Mouse (Mus musculus): Measurements from ENCODE around the gene Gadd45a. TPM values are rescaled to one million over a fixed set of nuclear protein-coding genes. Genes with fewer than 3 reads are reported as not detected.

Gene Gadd45a
- polyA plus RNA-seq, 1 experiment, result 381 TPM

- Histone ChIP-seq H3K36me3 (ENCODE audit: control insufficient read depth, insufficient read depth) (no peaks in the 10 kb centered on the region), H3K4me2 (ENCODE audit: low read depth) (no peak overlapping the region), H3K79me2 (ENCODE audit: control insufficient read depth, insufficient read depth) (no peaks in the 10 kb centered on the region), H3K4me3 (no peak overlapping the region), H3K27me3 (ENCODE audit: control insufficient read depth, insufficient read depth, insufficient read length) (no peaks in the 10 kb centered on the region), H3ac (ENCODE audit: control insufficient read depth, insufficient read length) (no peak overlapping the region)
- no peak for TF ChIP-seq SRF (IDR thresholded peaks at IDR 0.05; ENCODE audit: control insufficient read depth, insufficient read length, low read depth)
- TF ChIP-seq POLR2A (IDR thresholded peaks at IDR 0.05; ENCODE audit: insufficient read length, low read depth), result no peak
- TF ChIP-seq REST (IDR thresholded peaks at IDR 0.05; ENCODE audit: insufficient read depth, insufficient read length), result no peak
- TF ChIP-seq USF1 (IDR thresholded peaks at IDR 0.05; ENCODE audit: low read depth), result no peak
- TF ChIP-seq MYOD1 (IDR thresholded peaks at IDR 0.05; ENCODE audit: control insufficient read depth in 1 of 3, insufficient read length in 2 of 3, low read depth in 2 of 3), result no peak
- TF ChIP-seq TCF3 (IDR thresholded peaks at IDR 0.05; ENCODE audit: insufficient read length, low read depth), result no peak
- no peak for TF ChIP-seq CEBPB (IDR thresholded peaks at IDR 0.05; ENCODE audit: insufficient read depth, poor library complexity, severe bottlenecking)
- TF ChIP-seq E2F4 (IDR thresholded peaks at IDR 0.05; ENCODE audit: insufficient read depth), result no peak
- no peak for TF ChIP-seq TCF12 (IDR thresholded peaks at IDR 0.05; ENCODE audit: insufficient read depth, poor library complexity, severe bottlenecking)
- no peak for TF ChIP-seq MAX (IDR thresholded peaks at IDR 0.05; ENCODE audit: low read depth)
- TF ChIP-seq MYOG (IDR thresholded peaks at IDR 0.05; ENCODE audit: control insufficient read depth in 1 of 3, insufficient read depth in 1 of 3, insufficient read length in 2 of 3, low read depth in 2 of 3), result no peak
- no peak for TF ChIP-seq POLR2AphosphoS2 (IDR thresholded peaks at IDR 0.05; ENCODE audit: insufficient read length, low read depth)
Measured at GRCm38 (mm10) chr6:67049695-67050038, 12.4 kb upstream of the Gadd45a start.

GRCm38 (mm10) chr6:67048880-67049694 is 11.8 kb upstream of the Gadd45a start:
- Histone ChIP-seq H3K27me3 (ENCODE audit: control insufficient read depth, insufficient read depth, insufficient read length) (no peaks in the 10 kb centered on the region), H3K4me2 (ENCODE audit: low read depth) (no peak overlapping the region), H3ac (ENCODE audit: control insufficient read depth, insufficient read length) (no peak overlapping the region), H3K79me2 (ENCODE audit: control insufficient read depth, insufficient read depth) (no peaks in the 10 kb centered on the region), H3K36me3 (ENCODE audit: control insufficient read depth, insufficient read depth) (no peaks in the 10 kb centered on the region), H3K4me3 (no peak overlapping the region)
- TF ChIP-seq E2F4 (IDR thresholded peaks at IDR 0.05; ENCODE audit: insufficient read depth), result no peak
- no peak for TF ChIP-seq TCF3 (IDR thresholded peaks at IDR 0.05; ENCODE audit: insufficient read length, low read depth)

- Histone ChIP-seq H3K4me2 (ENCODE audit: low read depth) (no peak overlapping the region), H3K27me3 (ENCODE audit: control insufficient read depth, insufficient read depth, insufficient read length) (no peaks in the 10 kb centered on the region)
Measured at GRCm38 (mm10) chr6:67048052-67048691, 10.9 kb upstream of the Gadd45a start.

GRCm38 (mm10) chr6:67046937-67047336 is 9.7 kb upstream of the Gadd45a start:
- Histone ChIP-seq H3K79me2 (ENCODE audit: control insufficient read depth, insufficient read depth) (no peaks in the 10 kb centered on the region), H3K4me3 (no peak overlapping the region), H3K27me3 (ENCODE audit: control insufficient read depth, insufficient read depth, insufficient read length) (no peaks in the 10 kb centered on the region), H3ac (ENCODE audit: control insufficient read depth, insufficient read length) (no peak overlapping the region), H3K36me3 (ENCODE audit: control insufficient read depth, insufficient read depth) (no peaks in the 10 kb centered on the region), H3K4me2 (ENCODE audit: low read depth) (no peak overlapping the region)
- TF ChIP-seq POLR2A (IDR thresholded peaks at IDR 0.05; ENCODE audit: insufficient read length, low read depth) (no peak), POLR2AphosphoS2 (IDR thresholded peaks at IDR 0.05; ENCODE audit: insufficient read length, low read depth) (no peak), SRF (IDR thresholded peaks at IDR 0.05; ENCODE audit: control insufficient read depth, insufficient read length, low read depth) (no peak), MYOD1 (IDR thresholded peaks at IDR 0.05; ENCODE audit: control insufficient read depth in 1 of 3, insufficient read length in 2 of 3, low read depth in 2 of 3) (no peak), CEBPB (IDR thresholded peaks at IDR 0.05; ENCODE audit: insufficient read depth, poor library complexity, severe bottlenecking) (no peak), USF1 (IDR thresholded peaks at IDR 0.05; ENCODE audit: low read depth) (no peak), TCF3 (IDR thresholded peaks at IDR 0.05; ENCODE audit: insufficient read length, low read depth) (no peak), REST (IDR thresholded peaks at IDR 0.05; ENCODE audit: insufficient read depth, insufficient read length) (no peak), TCF12 (IDR thresholded peaks at IDR 0.05; ENCODE audit: insufficient read depth, poor library complexity, severe bottlenecking) (no peak), MAX (IDR thresholded peaks at IDR 0.05; ENCODE audit: low read depth) (no peak), MYOG (IDR thresholded peaks at IDR 0.05; ENCODE audit: control insufficient read depth in 1 of 3, insufficient read depth in 1 of 3, insufficient read length in 2 of 3, low read depth in 2 of 3) (no peak), E2F4 (IDR thresholded peaks at IDR 0.05; ENCODE audit: insufficient read depth) (no peak)

More at GRCm38 (mm10) chr6:67048052-67048691, 10.9 kb upstream of the Gadd45a start:
- TF ChIP-seq SRF (IDR thresholded peaks at IDR 0.05; ENCODE audit: control insufficient read depth, insufficient read length, low read depth) (no peak), TCF3 (IDR thresholded peaks at IDR 0.05; ENCODE audit: insufficient read length, low read depth) (no peak), MAX (IDR thresholded peaks at IDR 0.05; ENCODE audit: low read depth) (no peak), USF1 (IDR thresholded peaks at IDR 0.05; ENCODE audit: low read depth) (no peak), POLR2AphosphoS2 (IDR thresholded peaks at IDR 0.05; ENCODE audit: insufficient read length, low read depth) (no peak), TCF12 (IDR thresholded peaks at IDR 0.05; ENCODE audit: insufficient read depth, poor library complexity, severe bottlenecking) (no peak), MYOG (IDR thresholded peaks at IDR 0.05; ENCODE audit: control insufficient read depth in 1 of 3, insufficient read depth in 1 of 3, insufficient read length in 2 of 3, low read depth in 2 of 3) (no peak), MYOD1 (IDR thresholded peaks at IDR 0.05; ENCODE audit: control insufficient read depth in 1 of 3, insufficient read length in 2 of 3, low read depth in 2 of 3) (no peak), REST (IDR thresholded peaks at IDR 0.05; ENCODE audit: insufficient read depth, insufficient read length) (no peak), POLR2A (IDR thresholded peaks at IDR 0.05; ENCODE audit: insufficient read length, low read depth) (no peak), CEBPB (IDR thresholded peaks at IDR 0.05; ENCODE audit: insufficient read depth, poor library complexity, severe bottlenecking) (no peak), E2F4 (IDR thresholded peaks at IDR 0.05; ENCODE audit: insufficient read depth) (no peak)
- no peak overlapping the region for H3K4me3 ChIP-seq
- no peaks in the 10 kb centered on the region for H3K79me2 ChIP-seq (ENCODE audit: control insufficient read depth, insufficient read depth)
- H3ac ChIP-seq (ENCODE audit: control insufficient read depth, insufficient read length), result no peak overlapping the region
- no peaks in the 10 kb centered on the region for H3K36me3 ChIP-seq (ENCODE audit: control insufficient read depth, insufficient read depth)

All from myocyte (in vitro differentiated cells).